Mouse (Mus musculus): ENCODE measurements around the gene Nedd4.

DNA sequence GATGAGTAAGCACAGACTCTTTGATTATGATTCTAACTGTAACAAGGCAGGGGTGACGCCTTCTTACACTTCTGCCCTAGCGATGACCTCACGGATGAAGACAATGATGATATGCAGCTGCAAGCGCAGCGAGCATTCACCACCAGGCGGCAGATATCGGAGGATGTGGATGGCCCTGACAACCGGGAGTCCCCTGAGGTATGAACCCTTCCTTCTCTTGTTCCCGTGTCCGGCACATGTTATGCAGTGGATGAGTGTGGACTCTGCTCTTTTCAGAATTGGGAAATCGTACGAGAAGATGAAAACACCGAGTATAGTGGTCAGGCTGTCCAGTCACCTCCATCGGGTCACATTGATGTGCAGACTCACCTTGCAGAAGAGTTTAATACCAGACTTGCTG lies 59.1 kb downstream of the Nedd4 start:
- TF ChIP-seq CTCF (IDR thresholded peaks at IDR 0.05; ENCODE audit: borderline replicate concordance, control insufficient read depth, extremely low read depth, insufficient read depth, low read length, poor library complexity) = no peak
- no peak for TF ChIP-seq POLR2A (IDR thresholded peaks at IDR 0.05; ENCODE audit: control insufficient read depth, extremely low read depth, insufficient read depth, low read length, poor library complexity)
